Mouse (Mus musculus) MEL (cell line): ENCODE data around the gene Ezr. TPM values are rescaled to one million over a fixed set of nuclear protein-coding genes. Genes with fewer than 3 reads are reported as not detected.

Source experiments
- DNase-seq: peaks from one replicate; pipeline ENCODE4 v3.0.0; 2011; ENCODE audit warnings: low read depth, low spot score
- H3K27ac ChIP-seq: 2 replicates; pipeline ENCODE4 v1.5.1; 2012; ENCODE audit warnings: low read depth, mild to moderate bottlenecking, control low read depth, low read length, moderate library complexity; ENCODE audit not compliant: control insufficient read depth
- H3K27me3 ChIP-seq, 2 experiments: fragments of 150-350 bp in 1 of 2; sonication (generic) in 1 of 2; 2 replicates each; pipeline ENCODE4 v1.6.1; 2012; ENCODE audit warnings: low read length in 2 of 2, mild to moderate bottlenecking in 2 of 2, improper control_type of control experiment in 1 of 2, moderate library complexity in 1 of 2; ENCODE audit not compliant: insufficient read depth in 2 of 2, control insufficient read depth in 1 of 2
- H3K36me3 ChIP-seq, 2 experiments: 2 replicates each; pipeline ENCODE4 v1.6.1; 2012 to 2014; ENCODE audit warnings: low read length in 2 of 2, improper control_type of control experiment in 1 of 2, inconsistent platforms in 1 of 2, mild to moderate bottlenecking in 1 of 2; ENCODE audit not compliant: insufficient read depth in 2 of 2, control insufficient read depth in 1 of 2
- H3K4me1 ChIP-seq, 2 experiments: fragments of 150-350 bp in 1 of 2; sonication (generic) in 1 of 2; 2 replicates each; pipeline ENCODE4 v1.6.1; 2012; ENCODE audit warnings: low read length in 2 of 2, improper control_type of control experiment in 1 of 2, mild to moderate bottlenecking in 1 of 2; ENCODE audit not compliant: insufficient read depth in 2 of 2, control insufficient read depth in 1 of 2
- H3K4me3 ChIP-seq, 2 experiments: fragments of 150-350 bp in 1 of 2; sonication (generic) in 1 of 2; 2 replicates each; pipeline ENCODE4 v1.5.1; 2012; ENCODE audit warnings: low read depth in 2 of 2, low read length in 2 of 2, mild to moderate bottlenecking in 2 of 2, moderate library complexity in 2 of 2, control low read depth in 1 of 2, improper control_type of control experiment in 1 of 2; ENCODE audit not compliant: control insufficient read depth in 1 of 2, insufficient read depth in 1 of 2
- H3K79me2 ChIP-seq: 2 replicates; pipeline ENCODE4 v1.6.1; 2012; ENCODE audit warnings: mild to moderate bottlenecking, low read length, moderate library complexity; ENCODE audit not compliant: control insufficient read depth, poor library complexity, insufficient read depth
- H3K9ac ChIP-seq: 2 replicates; pipeline ENCODE4 v1.6.1; 2012; ENCODE audit warnings: low read depth, mild to moderate bottlenecking, control low read depth, low read length, moderate library complexity; ENCODE audit not compliant: control insufficient read depth, poor library complexity, severe bottlenecking
- H3K9me3 ChIP-seq: fragments of 150-350 bp; sonication (generic); replicated peaks from 2 replicates; pipeline ENCODE4 v1.6.1; 2012; ENCODE audit warnings: mild to moderate bottlenecking, low read length, improper control_type of control experiment, moderate library complexity; ENCODE audit not compliant: insufficient read depth
- BHLHE40 ChIP-seq: IDR thresholded peaks from 2 replicates; pipeline ENCODE4 v1.6.1; 2012; ENCODE audit warnings: low read depth, mild to moderate bottlenecking, inconsistent platforms, low read length, improper control_type of control experiment, borderline replicate concordance
- CHD2 ChIP-seq: IDR thresholded peaks from 2 replicates; pipeline ENCODE4 v1.6.1; 2011; ENCODE audit warnings: low read length, improper control_type of control experiment
- CTCF ChIP-seq, 3 experiments: IDR thresholded peaks in 2 of 3; conservative IDR thresholded peaks in 1 of 3; 2 replicates each; pipeline ENCODE4 v1.5.1; 2011 to 2012; ENCODE audit warnings: low read length in 3 of 3, low read depth in 2 of 3, mild to moderate bottlenecking in 2 of 3, improper control_type of control experiment in 1 of 3, inconsistent platforms in 1 of 3, mixed read lengths in 1 of 3, moderate library complexity in 1 of 3; ENCODE audit not compliant: control insufficient read depth in 1 of 3, insufficient read depth in 1 of 3, poor library complexity in 1 of 3, severe bottlenecking in 1 of 3
- ETS1 ChIP-seq: IDR thresholded peaks from 2 replicates; pipeline ENCODE4 v1.6.1; 2012; ENCODE audit warnings: low read depth, mild to moderate bottlenecking, inconsistent platforms, low read length, improper control_type of control experiment, moderate library complexity
- GABPA ChIP-seq: IDR thresholded peaks from 2 replicates; pipeline ENCODE4 v1.6.1; 2012; ENCODE audit warnings: low read depth, mild to moderate bottlenecking, inconsistent platforms, low read length, improper control_type of control experiment, moderate library complexity
- GATA1 ChIP-seq: IDR thresholded peaks from 2 replicates; pipeline ENCODE4 v1.6.1; 2011; ENCODE audit warnings: low read depth, low read length, improper control_type of control experiment
- MAX ChIP-seq: IDR thresholded peaks from 2 replicates; pipeline ENCODE4 v1.6.1; 2011; ENCODE audit warnings: low read length, improper control_type of control experiment
- MAZ ChIP-seq: IDR thresholded peaks from 2 replicates; pipeline ENCODE4 v1.6.1; 2012; ENCODE audit warnings: low read depth, mild to moderate bottlenecking, inconsistent platforms, low read length, improper control_type of control experiment
- MEF2A ChIP-seq: IDR thresholded peaks from 2 replicates; pipeline ENCODE4 v1.6.1; 2014; ENCODE audit warnings: low read depth, mild to moderate bottlenecking, inconsistent platforms, low read length, improper control_type of control experiment; ENCODE audit not compliant: poor library complexity, insufficient replicate concordance, severe bottlenecking; ENCODE audit errors: extremely low read depth
- MYB ChIP-seq: IDR thresholded peaks from 2 replicates; pipeline ENCODE4 v1.6.1; 2011; ENCODE audit warnings: mild to moderate bottlenecking, low read depth, low read length, improper control_type of control experiment
- MYC ChIP-seq: IDR thresholded peaks from 2 replicates; pipeline ENCODE4 v1.6.1; 2011; ENCODE audit warnings: low read depth, mild to moderate bottlenecking, low read length, improper control_type of control experiment, moderate library complexity
- NRF1 ChIP-seq: IDR thresholded peaks from 2 replicates; pipeline ENCODE4 v1.6.1; 2014; ENCODE audit warnings: low read depth, mild to moderate bottlenecking, inconsistent platforms, low read length, improper control_type of control experiment, moderate library complexity; ENCODE audit not compliant: poor library complexity, insufficient read depth, severe bottlenecking
- POLR2A ChIP-seq, 2 experiments: IDR thresholded peaks; 2 replicates each; pipeline ENCODE4 v1.6.1; 2011 to 2012; ENCODE audit warnings: low read length in 2 of 2, mild to moderate bottlenecking in 2 of 2, control low read depth in 1 of 2, improper control_type of control experiment in 1 of 2, low read depth in 1 of 2, moderate library complexity in 1 of 2; ENCODE audit not compliant: control insufficient read depth in 1 of 2, insufficient read depth in 1 of 2, poor library complexity in 1 of 2
- POLR2AphosphoS5 ChIP-seq: IDR thresholded peaks from 2 replicates; pipeline ENCODE4 v1.6.1; 2012; ENCODE audit warnings: low read depth, borderline replicate concordance, mild to moderate bottlenecking, inconsistent platforms, low read length, moderate library complexity, mixed read lengths
- SIN3A ChIP-seq: IDR thresholded peaks from 2 replicates; pipeline ENCODE4 v1.6.1; 2012; ENCODE audit warnings: low read length, improper control_type of control experiment, inconsistent platforms
- SMC3 ChIP-seq: IDR thresholded peaks from 2 replicates; pipeline ENCODE4 v1.6.1; 2011; ENCODE audit warnings: low read depth, low read length, improper control_type of control experiment
- TCF12 ChIP-seq: IDR thresholded peaks from 2 replicates; pipeline ENCODE4 v1.6.1; 2014; ENCODE audit warnings: low read depth, mild to moderate bottlenecking, inconsistent platforms, low read length, improper control_type of control experiment, moderate library complexity
- USF1 ChIP-seq: IDR thresholded peaks from 2 replicates; pipeline ENCODE4 v1.6.1; 2014; ENCODE audit warnings: low read depth, mild to moderate bottlenecking, inconsistent platforms, low read length, improper control_type of control experiment, moderate library complexity
- USF2 ChIP-seq, 2 experiments: IDR thresholded peaks; 2 replicates each; pipeline ENCODE4 v1.6.1; 2011 to 2012; ENCODE audit warnings: improper control_type of control experiment in 2 of 2, low read length in 2 of 2, borderline replicate concordance in 1 of 2, inconsistent platforms in 1 of 2, low read depth in 1 of 2, mild to moderate bottlenecking in 1 of 2; ENCODE audit not compliant: insufficient read depth in 1 of 2
- ZC3H11A ChIP-seq: IDR thresholded peaks from 2 replicates; pipeline ENCODE4 v1.6.1; 2012; ENCODE audit warnings: low read depth, mild to moderate bottlenecking, inconsistent platforms, low read length, improper control_type of control experiment
- ZMIZ1 ChIP-seq: IDR thresholded peaks from 2 replicates; pipeline ENCODE4 v1.6.1; 2012; ENCODE audit warnings: low read depth, mild to moderate bottlenecking, inconsistent platforms, low read length, improper control_type of control experiment, moderate library complexity
- ZNF384 ChIP-seq: IDR thresholded peaks from 2 replicates; pipeline ENCODE4 v1.6.1; 2012; ENCODE audit warnings: low read depth, mild to moderate bottlenecking, inconsistent platforms, low read length, improper control_type of control experiment
- polyA plus RNA-seq, 2 experiments: library from polyadenylated mRNA; stranded (reverse) in 1 of 2; unstranded in 1 of 2; fragments of >175 nt in 1 of 2; fragments of >200 nt in 1 of 2; gene quantifications; 2 replicates each; pipeline versions ENCODE4 v1.2.1 to v1.2.4; 2012; ENCODE audit warnings: low replicate concordance in 2 of 2, low read depth in 1 of 2; ENCODE audit not compliant: insufficient read length in 2 of 2, insufficient read depth in 1 of 2, missing spikeins in 1 of 2
- total RNA-seq: library from RNA; depleted of rRNA; stranded (reverse); fragments of 300-350 nt; gene quantifications from 2 replicates; pipeline ENCODE4 v1.2.3, GENCODE M21; 2012

Ezr gene
- total and polyA plus RNA-seq, 3 experiments = 48.7 to 88.7 TPM; not detected in 1

GRCm38 (mm10) chr17:6751221-6751859 is 31.2 kb downstream of the Ezr start:
- peaks cover 0 to 3% of the 10 kb centered on the region in 2 experiments; a peak in 2 of 4 replicates for H3K36me3 ChIP-seq
- no peaks in the 10 kb centered on the region for H3K27me3 ChIP-seq
- H3K27ac ChIP-seq = no peak overlapping the region

DNA sequence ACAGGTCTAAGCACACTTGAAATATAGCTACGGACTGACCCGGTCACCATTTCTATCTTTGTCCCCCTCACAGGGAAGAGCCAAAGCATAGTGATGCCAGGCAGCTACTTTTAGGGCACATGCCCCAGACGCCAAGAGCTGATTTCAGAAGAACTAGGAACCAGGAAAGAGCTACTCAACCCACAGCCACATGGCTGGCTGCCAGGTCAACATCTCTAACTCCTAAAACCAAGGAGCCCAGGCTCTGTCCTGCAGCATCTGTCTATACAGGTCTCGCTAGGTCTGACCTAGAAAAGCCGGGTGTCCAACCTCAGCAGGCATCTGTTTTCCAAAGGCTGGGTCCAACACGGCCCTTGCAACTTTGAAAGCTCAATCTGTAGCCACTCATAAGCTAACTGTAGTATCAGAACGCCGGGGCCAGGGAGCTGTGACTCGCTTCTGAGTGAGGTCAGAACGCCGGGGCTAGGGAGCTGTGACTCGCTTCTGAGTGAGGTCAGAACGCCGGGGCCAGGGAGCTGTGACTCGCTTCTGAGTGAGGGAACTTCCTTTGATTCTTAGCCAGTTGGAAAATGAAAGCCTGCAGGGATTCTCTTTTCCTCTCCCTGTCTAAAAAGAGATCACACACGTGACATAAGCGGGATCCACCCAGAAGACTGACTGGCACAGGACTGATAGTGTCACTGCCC is 33.7 kb downstream of the Ezr start:
- Histone ChIP-seq H3K36me3 (peaks cover 0 to 5% of the 10 kb centered on the region in 2 experiments; a peak in 3 of 4 replicates), H3K9me3 (no peaks in the 10 kb centered on the region), H3K27ac (no peak overlapping the region), H3K4me3 (no peak overlapping the region), H3K9ac (no peak overlapping the region), H3K79me2 (no peaks in the 10 kb centered on the region), H3K27me3 (no peaks in the 10 kb centered on the region), H3K4me1 (no peaks in the 10 kb centered on the region)
- no peak for TF ChIP-seq MAX
- TF ChIP-seq SMC3 = no peak
- no peak for TF ChIP-seq ZC3H11A
- TF ChIP-seq MYB = no peak
- no peak for TF ChIP-seq NRF1
- no peak for DNase-seq

More at GRCm38 (mm10) chr17:6751221-6751859, 31.2 kb downstream of the Ezr start:
- DNase-seq = no peak
- TF ChIP-seq BHLHE40 (no peak), CHD2 (no peak), NRF1 (no peak), SIN3A (no peak), ZNF384 (no peak), USF1 (no peak), ETS1 (no peak), CTCF (IDR thresholded peaks at IDR 0.05 in 2 of 3, conservative IDR thresholded peaks at IDR 0.05 in 1 of 3; ENCODE audit: control insufficient read depth in 1 of 3, insufficient read depth in 1 of 3, low read depth in 2 of 3, low read length in 3 of 3, poor library complexity in 1 of 3, severe bottlenecking in 1 of 3) (no peak), GATA1 (no peak), MEF2A (no peak), POLR2A (IDR thresholded peaks at IDR 0.05; ENCODE audit: control insufficient read depth in 1 of 2, insufficient read depth in 1 of 2, low read depth in 1 of 2, low read length in 2 of 2, poor library complexity in 1 of 2) (no peak), MAZ (no peak), SMC3 (no peak), USF2 (IDR thresholded peaks at IDR 0.05; ENCODE audit: borderline replicate concordance in 1 of 2, insufficient read depth in 1 of 2, low read depth in 1 of 2, low read length in 2 of 2) (no peak), TCF12 (no peak), POLR2AphosphoS5 (no peak), GABPA (no peak), ZMIZ1 (no peak), MYC (no peak)
- H3K79me2 ChIP-seq = no peaks in the 10 kb centered on the region
- H3K4me3 ChIP-seq = no peak overlapping the region
- no peak overlapping the region for H3K9ac ChIP-seq
- H3K9me3 ChIP-seq = no peaks in the 10 kb centered on the region
- H3K4me1 ChIP-seq = no peaks in the 10 kb centered on the region
